Mouse (Mus musculus) cerebellum, adult 2 months (tissue): ENCODE measurements around the gene Lamc3.

Experiments used
- CTCF ChIP-seq: fragments of 200-500 bp; IDR thresholded peaks from 2 replicates; pipeline ENCODE4 v1.5.1; 2011; ENCODE audit warnings: low read depth, mild to moderate bottlenecking, control low read depth, low read length, moderate library complexity, borderline replicate concordance; ENCODE audit not compliant: insufficient read depth
- POLR2A ChIP-seq: fragments of 200-500 bp; IDR thresholded peaks from 2 replicates; pipeline ENCODE4 v1.6.1; 2011; ENCODE audit warnings: low read length, control low read depth, borderline replicate concordance; ENCODE audit not compliant: insufficient read depth

DNA sequence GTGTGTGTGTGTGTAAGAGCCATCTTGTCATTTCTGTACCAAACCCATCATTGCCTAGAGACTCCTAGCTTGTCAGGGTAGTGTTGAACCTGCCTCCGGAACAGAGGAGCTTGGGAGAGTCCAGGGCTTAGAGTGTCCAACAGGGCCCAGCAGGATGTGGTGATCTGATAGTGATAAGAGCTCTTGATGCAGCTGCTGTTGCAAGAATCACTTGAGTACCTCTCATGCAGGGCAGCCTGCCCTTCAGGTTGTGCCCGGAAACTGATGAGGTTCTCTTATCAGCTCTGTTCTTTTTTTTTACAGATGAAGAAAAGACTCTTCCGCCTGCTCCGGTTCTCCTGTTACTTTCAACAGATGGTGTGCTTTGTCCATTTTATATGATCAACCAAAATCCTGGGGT lies 103.9 kb downstream of the Lamc3 start:
- TF ChIP-seq POLR2A (no peak), CTCF (no peak)
